Mouse (Mus musculus) thymus, adult 2 months (tissue): ENCODE measurements around the gene Klhl10.

Experiments
- CTCF ChIP-seq: fragments of 200-500 bp; IDR thresholded peaks from 2 replicates; pipeline ENCODE4 v1.5.1; 2012; ENCODE audit warnings: mild to moderate bottlenecking, control low read depth, low read length, moderate library complexity, borderline replicate concordance; ENCODE audit not compliant: control insufficient read depth, poor library complexity, insufficient read depth; ENCODE audit errors: extremely low read depth
- POLR2A ChIP-seq: fragments of 200-500 bp; IDR thresholded peaks from 2 replicates; pipeline ENCODE4 v1.6.1; 2012; ENCODE audit warnings: mild to moderate bottlenecking, low read length, control low read depth, moderate library complexity; ENCODE audit not compliant: control insufficient read depth, poor library complexity, insufficient read depth; ENCODE audit errors: extremely low read depth

- TF ChIP-seq POLR2A (no peak), CTCF (no peak)
These were observed 39.0 kb upstream of the Klhl10 start for GRCm38 (mm10) chr11:100402682-100403081.
